Mouse (Mus musculus) embryonic fibroblast, embryonic 13.5 days (primary cell): ENCODE results near the gene Cd27. TPM values are rescaled to one million over a fixed set of nuclear protein-coding genes. Genes with fewer than 3 reads are reported as not detected.
A peak's percentile ranks its signal among the peaks of the same experiment; 100 is the strongest.

Source experiments
- H3K27ac ChIP-seq: 2 replicates; pipeline ENCODE4 v1.5.1; 2012; ENCODE audit warnings: low read length, control low read depth, inconsistent platforms; ENCODE audit not compliant: insufficient read depth
- H3K4me1 ChIP-seq: 2 replicates; pipeline ENCODE4 v1.6.1; 2011; ENCODE audit warnings: low read length; ENCODE audit not compliant: control insufficient read depth, insufficient read depth
- H3K4me3 ChIP-seq: 2 replicates; pipeline ENCODE4 v1.5.1; 2011; ENCODE audit warnings: mild to moderate bottlenecking, control low read depth, low read length; ENCODE audit not compliant: insufficient read depth
- CTCF ChIP-seq: IDR thresholded peaks from 2 replicates; pipeline ENCODE4 v1.5.1; 2011; ENCODE audit warnings: mild to moderate bottlenecking, control low read depth, low read length, moderate library complexity, borderline replicate concordance; ENCODE audit not compliant: insufficient read depth
- POLR2A ChIP-seq: IDR thresholded peaks from 2 replicates; pipeline ENCODE4 v1.6.1; 2011; ENCODE audit warnings: low read depth, mild to moderate bottlenecking, control low read depth, low read length, moderate library complexity
- polyA plus RNA-seq: library from polyadenylated mRNA; stranded (reverse); fragments of >200 nt; gene quantifications from 2 replicates; pipeline ENCODE4 v1.2.4, GENCODE M21; 2011; ENCODE audit warnings: low read depth; ENCODE audit not compliant: missing spikeins, insufficient read length

The Cd27 gene
- polyA plus RNA-seq, 1 experiment: not detected

GRCm38 (mm10) chr6:125191332-125192015 lies 45.3 kb downstream of the Cd27 start, which contains the start of the genes Ncapd2 and Mrpl51:
TSS of gene Ncapd2 (minus strand) at chr6:125191701.
TSS of gene Mrpl51 (plus strand) at chr6:125191801.
- Histone ChIP-seq H3K4me3 (peak within 1 kb of the TSS; percentile 84), H3K27ac (peak within 1 kb of the TSS; percentile 98), H3K4me1 (no peaks in the 10 kb centered on the region)
- TF ChIP-seq POLR2A: no peak; the same call in 1 of the 2 replicates
- no peak for TF ChIP-seq CTCF

GRCm38 (mm10) chr6:125190816-125191215 lies 46.0 kb downstream of the Cd27 start:
- Histone ChIP-seq H3K4me1 (no peaks in the 10 kb centered on the region), H3K4me3 (peak overlapping the region; percentile 84), H3K27ac (no peak overlapping the region)
- TF ChIP-seq POLR2A: no peak
- no peak for TF ChIP-seq CTCF

GRCm38 (mm10) chr6:125186203-125186602 lies 50.6 kb downstream of the Cd27 start:
- TF ChIP-seq POLR2A: no peak
- TF ChIP-seq CTCF: no peak
- Histone ChIP-seq H3K4me1 (no peaks in the 10 kb centered on the region), H3K4me3 (no peak overlapping the region), H3K27ac (no peak overlapping the region)

Other genes starting within 250 kb of the Cd27 start
- gene Pianp, start 240.3 kb downstream of the Cd27 start, polyA plus RNA-seq: 1.9 TPM in 1 of 2 replicates, not detected in the other
- 46.3 and 63.5 TPM in 2 replicates for gene Zfp384, start 227.9 kb downstream of the Cd27 start, polyA plus RNA-seq
- gene Ing4, start 197.2 kb downstream of the Cd27 start, polyA plus RNA-seq: 48.3 and 52.2 TPM in 2 replicates
- gene Acrbp, start 187.3 kb downstream of the Cd27 start, polyA plus RNA-seq: 2.5 and 5.4 TPM in 2 replicates
- not detected in 2 replicates for gene Lpar5, start 169.1 kb downstream of the Cd27 start, polyA plus RNA-seq
- gene Chd4, start 141.0 kb downstream of the Cd27 start, polyA plus RNA-seq: 156 and 178 TPM in 2 replicates
- gene Nop2, start 105.1 kb downstream of the Cd27 start, polyA plus RNA-seq: 35.9 and 41.6 TPM in 2 replicates
- 10.4 and 12.0 TPM in 2 replicates for gene Iffo1, start 91.8 kb downstream of the Cd27 start, polyA plus RNA-seq
- 571 and 859 TPM in 2 replicates for gene Gapdh, start 70.5 kb downstream of the Cd27 start, polyA plus RNA-seq
- gene Ncapd2, start 45.3 kb downstream of the Cd27 start, polyA plus RNA-seq: 75.8 and 137 TPM in 2 replicates
- gene Mrpl51, start 45.2 kb downstream of the Cd27 start, polyA plus RNA-seq: 76.2 and 76.9 TPM in 2 replicates
- 4.2 and 4.3 TPM in 2 replicates for gene Vamp1, start 21.5 kb downstream of the Cd27 start, polyA plus RNA-seq
- 5.7 and 6.3 TPM in 2 replicates for gene Tapbpl, start 5.2 kb downstream of the Cd27 start, polyA plus RNA-seq
- gene Tuba3a, start 49.0 kb upstream of the Cd27 start, polyA plus RNA-seq: not detected in 2 replicates
- gene Ltbr, start 76.9 kb upstream of the Cd27 start, polyA plus RNA-seq: 67.1 and 77.6 TPM in 2 replicates
- gene Scnn1a, start 83.6 kb upstream of the Cd27 start, polyA plus RNA-seq: 0.48 and 0.70 TPM in 2 replicates
- 126 and 140 TPM in 2 replicates for gene Tnfrsf1a, start 112.4 kb upstream of the Cd27 start, polyA plus RNA-seq
- gene Plekhg6, start 143.8 kb upstream of the Cd27 start, polyA plus RNA-seq: 0.15 TPM in 1 of 2 replicates, not detected in the other